Mouse (Mus musculus) layer of hippocampus, postnatal 25 days (tissue): ENCODE measurements around the gene Tsen34. TPM values are rescaled to one million over a fixed set of nuclear protein-coding genes. Genes with fewer than 3 reads are reported as not detected.
A peak's percentile ranks its signal among the peaks of the same experiment; 100 is the strongest.

ENCODE experiments used
- DNase-seq, 2 experiments: peaks; one replicate each; pipeline ENCODE4 v3.0.0; 2022; ENCODE audit warnings: mixed read lengths in 2 of 2, low spot score in 1 of 2; ENCODE audit errors: extremely low spot score in 1 of 2
- total RNA-seq, 2 experiments: library from RNA; stranded (reverse); gene quantifications; 2 replicates each; pipeline ENCODE4 v1.2.3; 2021

Tsen34 gene
- 10 to 100 TPM; 75.7 to 87.8 TPM for total RNA-seq

- peak; percentile 16 to 81 for DNase-seq
Observed at GRCm38 (mm10) chr7:3692382-3692986, at the start of gene Tsen34. Gene Tsen34, plus strand, starts transcription at chr7:3692863.

DNA sequence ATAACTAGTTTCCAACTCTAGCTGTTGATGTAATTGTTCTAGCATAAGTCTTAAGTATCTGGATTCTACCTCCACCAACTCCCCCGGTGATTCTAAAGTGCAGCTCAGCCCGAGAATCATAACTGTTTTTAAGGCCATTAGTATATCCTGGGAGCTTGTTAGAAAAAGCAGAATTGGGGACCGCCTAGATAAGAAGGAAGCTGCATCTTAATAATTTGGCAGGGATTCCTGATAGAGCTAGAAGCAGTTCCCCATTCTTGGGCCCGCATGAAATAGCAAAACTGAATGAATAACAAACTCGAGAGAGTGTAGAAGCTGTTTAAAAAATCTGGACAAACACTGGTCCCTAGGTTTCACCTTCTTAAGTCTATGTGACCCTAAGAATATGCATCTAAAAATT is 49.3 kb upstream of the Tsen34 start:
- no peak for DNase-seq

GRCm38 (mm10) chr7:3643843-3644242 is 48.8 kb upstream of the Tsen34 start:
- DNase-seq = no peak

- peak in 1 of 2 experiments; percentile 81 for DNase-seq
Observed at GRCm38 (mm10) chr7:3644348-3644671, 48.4 kb upstream of the Tsen34 start.

DNA sequence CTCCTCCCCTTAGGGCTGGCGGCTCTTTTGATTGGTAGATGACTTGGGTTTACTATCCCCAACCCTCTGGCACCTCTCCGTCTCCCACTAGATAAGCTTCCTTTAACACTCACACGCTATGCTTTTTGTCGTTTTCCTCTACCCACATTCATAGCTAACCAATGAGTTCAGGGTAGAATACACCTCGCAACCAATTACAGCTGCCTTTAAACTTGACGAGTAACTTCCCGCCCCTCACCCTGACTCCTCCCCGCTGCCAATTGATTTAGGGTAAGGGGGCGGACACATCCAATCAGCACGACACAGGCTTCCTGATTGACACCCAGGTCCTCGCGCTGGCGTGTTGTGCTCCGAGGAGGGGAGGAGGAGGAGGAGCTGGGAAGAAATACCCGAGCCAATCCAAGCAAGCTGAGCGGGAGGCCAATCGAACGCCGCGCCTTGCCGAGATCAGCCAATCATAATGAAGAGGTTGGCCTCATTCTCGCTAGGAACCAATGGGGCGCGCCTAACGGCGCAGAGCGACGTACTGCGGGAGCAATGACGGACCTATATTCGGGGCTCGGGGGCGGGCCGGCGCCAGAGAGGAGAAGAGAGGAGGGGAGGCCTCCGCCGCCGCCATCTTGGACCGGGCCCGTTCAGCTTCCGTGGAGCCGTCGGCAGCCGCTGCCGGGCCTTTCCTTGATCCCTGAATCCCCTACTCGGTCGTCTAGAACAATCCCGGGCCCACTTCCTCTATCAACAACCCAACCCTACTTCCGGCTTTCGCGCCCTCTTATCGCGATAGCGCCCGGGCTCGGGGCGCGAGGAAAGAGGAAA is 47.8 kb upstream of the Tsen34 start, which contains the start of gene Cnot3:
Cnot3 (plus strand) TSS at position 597 of the 816 bp plus-strand sequence.
- peak; percentile 87 to 93 for DNase-seq

DNA sequence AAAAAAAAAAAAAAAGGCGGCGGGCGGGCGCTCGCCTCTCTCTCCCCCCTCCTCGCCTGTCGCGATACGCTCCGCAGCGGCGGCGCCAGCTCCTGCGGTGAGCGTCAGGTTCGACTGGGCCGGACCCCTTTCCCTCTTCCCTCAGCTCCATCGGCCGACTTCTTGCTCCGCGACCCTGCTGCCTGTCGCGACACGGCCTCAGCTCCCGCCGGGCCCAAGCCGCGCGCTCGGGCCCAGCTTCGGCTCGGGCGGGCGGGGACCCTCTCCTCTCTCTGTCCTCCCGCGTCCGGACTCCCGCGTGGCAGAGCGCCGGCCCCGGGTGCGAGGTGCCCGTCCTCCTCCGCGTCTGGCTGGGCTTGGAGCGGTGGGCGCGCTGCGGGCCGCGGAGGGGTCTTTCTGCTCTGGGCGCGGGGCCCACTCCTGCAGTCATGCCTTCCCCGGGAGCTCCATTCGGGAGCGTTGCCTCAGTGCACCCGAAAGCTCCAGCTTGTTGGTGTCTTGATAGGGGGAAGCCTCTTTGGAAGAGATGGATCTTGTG is 47.1 kb upstream of the Tsen34 start:
- no peak for DNase-seq

DNA sequence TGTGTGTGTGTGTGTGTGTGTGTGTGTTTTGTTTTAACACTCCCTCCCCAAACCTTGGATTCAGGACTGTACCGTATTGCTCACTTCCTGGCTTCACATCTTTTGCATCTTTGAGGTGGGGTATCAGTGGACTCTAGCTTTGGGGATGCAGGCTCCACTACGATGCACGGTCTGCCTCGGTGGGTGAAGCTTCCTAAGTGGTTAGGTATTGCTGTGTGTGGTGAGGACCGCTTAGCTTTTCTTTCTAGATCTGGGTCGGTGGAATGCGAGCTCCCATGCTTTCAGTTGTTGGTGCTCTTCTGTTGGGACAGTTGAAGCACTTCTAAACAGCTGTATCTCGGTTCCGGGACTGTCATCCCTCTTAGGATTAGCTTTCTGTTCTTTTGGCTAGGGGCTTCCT is 46.5 kb upstream of the Tsen34 start:
- no peak for DNase-seq

GRCm38 (mm10) chr7:3646641-3647040 is 46.0 kb upstream of the Tsen34 start:
- no peak for DNase-seq

- no peak for DNase-seq
Observed at GRCm38 (mm10) chr7:3656966-3657365, 35.7 kb upstream of the Tsen34 start.

DNA sequence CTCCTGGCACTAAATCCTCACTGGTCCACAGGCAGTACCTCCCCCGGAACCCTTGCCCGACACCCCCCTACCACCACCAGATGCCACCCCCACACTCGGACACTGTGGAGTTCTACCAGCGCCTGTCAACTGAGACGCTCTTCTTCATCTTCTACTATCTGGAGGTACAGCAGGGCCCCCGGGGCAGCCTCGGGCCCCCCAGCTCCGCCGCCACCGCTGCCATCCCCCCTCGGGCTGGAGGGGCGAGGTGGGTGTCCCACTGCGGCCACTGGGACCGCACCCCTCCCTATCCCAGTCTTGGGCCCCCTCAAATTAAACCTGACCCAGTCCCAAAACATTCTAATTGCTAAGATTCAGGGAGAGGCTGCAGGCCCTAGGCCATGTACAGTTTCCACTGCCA is 34.1 kb upstream of the Tsen34 start:
- no peak for DNase-seq

- no peak for DNase-seq
Observed at GRCm38 (mm10) chr7:3664524-3665214, 28.0 kb upstream of the Tsen34 start.

DNA sequence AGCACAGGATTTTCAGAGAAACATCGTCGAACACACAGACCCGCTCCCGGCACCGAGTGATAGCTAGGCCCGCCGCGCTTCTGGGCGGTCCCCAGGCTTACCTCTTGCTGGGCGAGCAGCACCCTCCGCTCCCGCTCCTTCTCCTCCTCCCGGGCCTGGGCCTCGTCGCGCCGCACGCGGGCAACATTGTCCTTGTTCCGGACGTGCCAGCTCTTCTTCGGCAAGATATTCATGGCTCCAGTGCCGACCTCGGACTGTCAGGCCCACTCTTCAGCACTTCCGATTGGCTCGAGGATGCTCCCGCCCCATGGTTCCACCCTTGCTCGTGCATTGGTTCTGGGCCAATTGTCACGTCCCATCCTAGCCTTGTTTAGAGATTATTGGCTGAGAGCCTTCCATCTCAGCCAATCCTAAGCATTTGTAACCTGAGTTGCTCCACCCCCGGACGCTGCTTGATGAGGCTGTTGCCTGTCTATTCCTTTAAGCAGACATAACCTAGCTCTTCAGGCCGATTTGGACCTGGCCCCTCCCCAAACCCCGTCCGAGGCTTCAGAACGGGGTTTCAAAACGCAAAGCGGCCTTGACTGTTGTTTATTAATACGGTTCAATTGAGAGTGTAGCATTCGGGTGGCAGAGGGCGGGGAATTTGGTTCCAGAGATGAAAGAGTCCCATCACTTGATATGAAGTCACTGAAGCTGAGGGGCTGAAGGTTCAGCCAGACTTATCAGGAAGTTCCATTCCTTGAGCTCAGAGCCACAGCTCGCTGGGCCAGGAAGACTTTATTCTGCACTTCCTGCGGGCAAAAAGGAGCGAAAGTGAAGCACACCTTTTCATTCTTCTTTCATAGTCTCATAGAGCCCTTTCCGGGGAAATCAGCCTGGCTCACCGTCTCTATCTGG is 27.2 kb upstream of the Tsen34 start, which contains the start of gene Leng1:
Leng1 (minus strand) TSS at position 626 of the 900 bp plus-strand sequence.
- peak; percentile 84 to 86 for DNase-seq

- DNase-seq = no peak
Observed at GRCm38 (mm10) chr7:3666921-3667391, 25.7 kb upstream of the Tsen34 start.

GRCm38 (mm10) chr7:3674507-3675227 is 18.0 kb upstream of the Tsen34 start:
- peak; percentile 79 to 95 for DNase-seq

DNA sequence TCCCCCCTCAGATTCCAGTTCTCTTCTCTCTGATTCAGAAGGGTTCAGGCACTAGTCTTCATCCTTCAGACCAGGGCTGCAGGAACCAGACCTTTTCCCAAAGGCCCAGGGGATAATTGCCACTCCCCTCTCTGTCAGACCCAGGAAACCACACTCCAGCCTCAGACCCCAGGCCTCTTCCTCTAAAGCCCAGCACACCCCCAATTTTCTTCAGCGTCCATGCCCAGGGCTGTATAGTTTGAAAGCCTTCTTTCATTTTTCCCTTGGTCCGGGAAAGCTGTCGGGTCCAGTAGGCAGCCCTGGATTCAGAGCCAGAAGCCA is 17.5 kb upstream of the Tsen34 start:
- no peak for DNase-seq

GRCm38 (mm10) chr7:3676371-3676770 is 16.3 kb upstream of the Tsen34 start:
- DNase-seq = no peak

DNA sequence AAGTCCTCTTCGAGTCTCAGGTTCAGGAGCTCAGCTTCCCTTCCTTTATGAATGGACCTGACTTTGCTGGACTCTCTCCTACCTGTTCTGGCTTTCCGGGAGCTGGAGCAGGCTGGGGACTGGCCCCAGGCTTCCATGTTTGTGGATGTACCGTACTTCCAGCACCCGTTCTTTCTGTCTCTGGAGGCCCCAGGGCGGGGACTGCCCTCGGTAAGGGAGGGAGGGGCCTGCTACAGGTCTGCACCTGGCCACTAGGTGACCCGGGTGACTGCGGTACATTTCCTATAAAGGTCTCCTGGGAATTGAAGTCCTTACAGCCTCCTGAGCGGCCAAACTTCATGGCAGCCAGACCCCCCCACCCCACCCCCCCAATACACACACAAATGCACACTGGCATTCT is 15.3 kb upstream of the Tsen34 start, which contains the start of gene Tmc4:
Tmc4 (minus strand) TSS at position 212 of the 400 bp plus-strand sequence.
- DNase-seq = no peak

GRCm38 (mm10) chr7:3683908-3684550 is 8.6 kb upstream of the Tsen34 start:
- no peak for DNase-seq

DNA sequence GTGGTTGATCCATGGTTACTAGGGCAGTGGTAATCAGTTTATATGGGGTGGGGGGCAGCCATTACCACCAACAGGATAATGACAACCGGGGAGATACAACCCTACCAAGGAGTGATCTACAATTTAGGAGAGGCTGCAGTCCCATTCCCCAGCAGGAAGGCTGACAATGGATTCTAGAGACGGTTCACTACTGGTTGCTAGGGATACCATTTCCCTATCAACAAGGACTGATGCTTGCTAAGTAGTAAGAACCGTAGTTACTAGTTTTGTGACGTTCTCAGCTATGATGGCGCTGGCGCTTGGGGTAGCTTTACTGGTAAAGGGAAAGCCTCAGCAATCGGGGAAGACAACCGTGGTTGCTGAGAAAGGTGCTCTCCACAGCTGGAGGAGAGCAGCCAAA is 8.0 kb upstream of the Tsen34 start:
- no peak for DNase-seq
